Mouse (Mus musculus) testis, postnatal 10 days (tissue): ENCODE data around the gene Crisp4.

Source experiments
- DNase-seq: peaks from one replicate; pipeline ENCODE4 v3.0.0; 2021; ENCODE audit warnings: low spot score

The Crisp4 gene

GRCm38 (mm10) chr1:18145802-18146201 lies at the start of gene Crisp4:
Gene Crisp4, minus strand, starts transcription at chr1:18145902.
- no peak for DNase-seq

- no peak for DNase-seq
Observed at GRCm38 (mm10) chr1:18191719-18192118, 46.0 kb upstream of the Crisp4 start.

GRCm38 (mm10) chr1:18190714-18191712 lies 45.3 kb upstream of the Crisp4 start:
- DNase-seq: no peak

GRCm38 (mm10) chr1:18181167-18181566 lies 35.5 kb upstream of the Crisp4 start:
- no peak for DNase-seq

- no peak for DNase-seq
Observed at GRCm38 (mm10) chr1:18170573-18170972, 24.9 kb upstream of the Crisp4 start.

GRCm38 (mm10) chr1:18168261-18168660 lies 22.6 kb upstream of the Crisp4 start:
- no peak for DNase-seq

- no peak for DNase-seq
Observed at GRCm38 (mm10) chr1:18159082-18159481, 13.4 kb upstream of the Crisp4 start.

GRCm38 (mm10) chr1:18148211-18148610 lies 2.5 kb upstream of the Crisp4 start:
- no peak for DNase-seq

GRCm38 (mm10) chr1:18131691-18132090 lies 14.0 kb downstream of the Crisp4 start:
- no peak for DNase-seq

GRCm38 (mm10) chr1:18129983-18130382 lies 15.7 kb downstream of the Crisp4 start:
- no peak for DNase-seq

GRCm38 (mm10) chr1:18106720-18107355 lies 38.9 kb downstream of the Crisp4 start:
- no peak for DNase-seq

GRCm38 (mm10) chr1:18105866-18106529 lies 39.7 kb downstream of the Crisp4 start:
- DNase-seq: no peak

GRCm38 (mm10) chr1:18105029-18105865 lies 40.5 kb downstream of the Crisp4 start:
- no peak for DNase-seq
